Mouse (Mus musculus): ENCODE data around the gene Txnrd2. TPM values are rescaled to one million over a fixed set of nuclear protein-coding genes. Genes with fewer than 3 reads are reported as not detected.

Txnrd2 gene
- polyA plus RNA-seq, 1 experiment = 21.5 TPM

DNA sequence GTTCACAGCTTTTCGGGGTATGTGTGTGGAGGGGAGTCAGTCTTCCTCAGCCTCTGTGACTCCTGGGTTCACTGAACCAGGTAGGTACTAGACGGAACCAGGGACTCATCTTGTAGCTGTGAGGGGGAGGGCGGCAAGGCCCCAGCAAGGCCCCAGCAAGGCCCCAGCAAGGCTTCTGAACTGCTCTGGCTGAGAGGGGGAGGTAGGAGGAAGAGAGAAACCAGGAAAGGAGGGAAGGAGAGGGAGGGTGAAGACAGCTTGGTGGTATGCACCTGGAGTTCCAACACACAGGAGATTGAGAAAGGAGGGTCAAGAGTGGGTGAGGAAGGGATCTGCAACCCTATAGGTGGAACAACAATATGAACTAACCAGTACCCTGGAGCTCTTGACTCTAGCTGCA is 9.3 kb upstream of the Txnrd2 start:
- DNase-seq (ENCODE audit: low spot score) = peak; percentile 21

DNA sequence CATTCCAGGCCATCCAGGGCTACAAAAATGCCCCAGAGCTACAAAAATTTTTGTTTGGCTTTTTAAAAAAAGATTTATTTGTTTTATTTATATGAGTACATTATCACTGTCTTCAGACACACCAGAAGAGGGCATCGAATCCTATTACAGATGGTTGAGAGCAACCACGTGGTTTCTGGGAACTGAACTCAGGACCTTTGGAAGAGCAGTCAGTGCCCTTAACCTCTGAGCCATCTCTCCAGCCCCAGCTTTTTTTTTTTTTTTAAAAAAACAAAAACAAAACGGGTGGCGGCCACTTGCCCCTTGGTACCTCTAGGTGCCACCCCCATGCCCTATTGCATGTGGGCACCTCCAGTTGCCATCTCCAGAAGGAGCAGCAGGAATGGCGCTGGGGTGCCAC is 8.7 kb upstream of the Txnrd2 start:
- no peak for DNase-seq (ENCODE audit: low spot score)

DNA sequence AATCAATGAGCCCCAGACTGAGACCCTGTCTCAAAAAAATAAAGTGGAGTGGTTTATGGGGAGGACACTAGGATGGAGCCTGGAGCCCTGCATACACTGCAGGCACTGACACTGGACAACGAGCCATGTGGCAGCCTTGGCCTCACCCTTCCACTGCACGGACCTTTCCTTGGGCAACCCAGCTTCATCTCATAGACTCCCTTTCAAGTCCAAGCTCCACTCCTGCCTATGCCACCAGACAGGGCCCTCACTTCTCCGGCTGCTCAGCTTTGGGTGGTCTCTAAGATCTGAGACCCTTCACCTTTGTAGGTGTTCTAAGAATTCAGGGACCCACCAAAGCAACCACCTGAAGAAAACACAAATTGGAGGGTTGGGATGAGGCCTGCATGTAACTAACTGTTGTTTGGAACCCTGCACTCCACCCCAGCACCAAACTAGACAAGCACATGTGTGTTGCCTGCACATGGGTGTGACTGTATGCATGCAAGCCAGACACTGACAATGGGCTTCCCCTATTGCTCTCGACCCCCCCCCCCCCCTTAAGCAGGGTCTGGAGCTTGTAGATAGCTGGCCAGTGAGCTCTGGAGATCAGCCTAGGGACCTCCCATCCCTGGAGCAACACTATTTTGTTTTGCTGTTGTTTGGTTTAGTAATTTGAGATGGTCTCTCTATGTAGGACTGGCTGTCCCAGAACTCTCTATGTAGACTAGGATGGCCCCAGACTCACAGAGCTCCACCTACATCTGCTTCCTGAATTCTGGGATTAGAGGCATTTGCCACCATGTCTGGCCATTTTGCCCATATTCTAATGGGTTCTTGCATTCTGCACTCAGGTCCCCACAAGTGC is 7.2 kb upstream of the Txnrd2 start:
- no peak for DNase-seq (ENCODE audit: low spot score)

DNA sequence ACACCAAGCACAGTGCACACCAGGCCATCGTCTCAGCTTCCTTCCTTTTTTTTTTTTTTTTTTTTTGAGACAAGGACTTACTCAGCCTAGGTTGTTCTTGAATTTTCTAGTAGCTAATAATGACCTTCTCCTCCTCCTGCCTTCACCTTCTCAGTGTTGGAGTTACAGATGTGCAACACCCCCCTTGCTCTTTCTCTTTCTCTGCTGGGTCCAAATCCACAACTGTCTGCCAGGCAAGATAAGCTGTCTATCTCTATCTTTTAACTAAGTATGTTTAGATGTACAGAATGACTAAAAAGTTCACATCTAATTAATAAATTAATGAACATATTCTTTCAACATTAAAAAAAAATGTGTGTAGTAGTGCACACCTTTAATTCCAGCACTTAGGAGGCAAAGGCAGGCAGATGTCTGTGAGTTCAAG is 6.6 kb upstream of the Txnrd2 start:
- DNase-seq (ENCODE audit: low spot score) = no peak

DNA sequence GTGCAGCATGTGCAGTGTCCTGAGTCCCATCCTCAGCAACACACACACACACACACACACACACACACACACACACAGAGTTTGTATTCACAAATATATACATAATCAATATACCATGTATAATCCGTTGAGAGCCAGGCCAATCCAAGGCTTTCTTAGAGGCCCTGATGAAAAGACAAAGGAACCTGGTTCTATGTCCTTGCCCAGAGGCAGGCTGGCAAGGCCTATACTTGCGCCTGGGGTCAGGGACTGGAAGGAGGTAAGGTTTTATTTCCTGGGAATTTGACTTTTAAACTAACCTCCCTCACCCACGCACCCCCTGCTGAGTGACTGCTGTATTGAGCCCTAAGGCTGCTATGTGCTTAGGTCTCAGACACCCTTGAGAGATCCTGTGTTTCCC is 5.6 kb upstream of the Txnrd2 start:
- no peak for DNase-seq (ENCODE audit: low spot score)

DNA sequence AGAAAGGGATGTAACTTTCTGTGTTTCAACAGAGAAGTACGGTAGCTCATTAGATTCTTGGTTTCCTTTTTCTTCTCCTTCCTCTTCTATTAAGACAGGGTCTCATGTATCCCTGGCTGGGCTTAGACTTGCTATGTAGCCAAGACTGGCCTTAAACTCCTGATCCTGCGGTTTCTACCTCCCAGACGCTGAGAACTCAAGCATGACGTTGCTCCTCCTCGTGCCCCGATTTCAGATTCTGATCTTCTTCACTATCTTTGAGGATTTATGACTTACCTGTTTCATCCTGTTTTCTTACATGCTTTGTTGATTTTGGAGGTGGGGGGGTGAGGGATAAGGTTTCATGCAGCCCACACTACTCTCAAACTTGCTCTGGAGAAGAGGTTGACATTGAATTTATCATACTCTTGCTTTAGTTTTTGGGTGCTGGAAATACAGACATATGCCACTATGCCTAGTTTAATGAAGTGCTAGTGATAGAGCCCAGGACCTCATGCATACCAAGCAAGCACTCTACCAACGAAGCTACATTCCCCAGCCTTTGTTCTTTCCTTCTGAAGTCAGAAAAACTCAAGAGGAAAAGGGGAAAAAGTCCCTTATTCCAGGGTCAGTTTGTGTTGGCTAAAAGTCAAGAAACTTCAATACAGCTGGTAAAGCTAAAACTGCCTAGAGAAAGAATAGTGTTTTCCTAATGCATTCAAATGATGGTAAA is 2.8 kb upstream of the Txnrd2 start:
- no peak for DNase-seq (ENCODE audit: low spot score)

DNA sequence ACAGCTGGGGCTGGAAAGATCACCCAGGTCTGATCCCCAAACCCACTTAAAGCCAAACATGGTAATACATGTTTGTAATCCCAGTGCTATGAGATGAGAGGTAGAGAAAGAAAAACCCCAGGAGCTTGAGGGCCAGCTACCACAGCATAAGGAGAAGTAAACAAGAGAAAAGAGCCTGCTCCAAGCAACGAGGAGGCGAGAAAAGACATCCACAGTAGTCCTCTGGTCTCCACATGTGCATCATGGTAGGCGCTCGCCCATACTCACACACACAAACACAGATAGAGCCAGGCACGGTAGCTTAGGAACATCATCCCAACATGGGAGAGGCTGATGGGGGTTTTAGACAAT is 2.3 kb upstream of the Txnrd2 start:
- no peak for DNase-seq (ENCODE audit: low spot score)

DNA sequence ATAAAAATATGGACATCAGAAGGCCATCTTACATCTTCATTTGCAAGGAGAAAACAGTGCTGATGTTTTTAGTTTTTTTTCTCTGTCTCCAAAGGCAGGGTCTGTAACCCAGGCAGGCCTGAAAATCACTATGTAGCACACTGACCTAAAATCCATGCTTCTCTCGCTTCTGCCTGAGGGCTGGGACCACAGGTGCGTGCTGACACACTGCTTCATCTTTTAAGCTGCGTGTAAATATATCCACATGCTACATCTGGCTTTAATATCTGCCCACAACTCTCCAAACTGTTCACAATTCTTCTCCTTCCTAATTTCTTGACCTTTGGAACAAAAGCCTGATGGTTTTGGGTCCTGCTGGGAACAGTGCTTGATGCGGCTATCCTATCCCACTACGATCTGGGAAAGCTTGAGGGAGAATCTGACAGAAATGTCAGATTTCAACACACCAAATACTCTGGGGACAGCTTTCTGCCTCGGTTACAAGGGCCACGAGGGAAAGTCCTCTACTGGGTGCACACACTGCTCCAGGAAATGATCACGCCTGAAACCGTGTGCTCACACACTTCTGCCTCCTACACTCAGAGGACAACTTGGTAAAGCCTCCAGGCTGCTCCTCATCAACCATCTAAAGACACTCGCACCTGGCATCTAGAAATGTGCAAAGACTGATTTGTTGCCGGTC is 1.7 kb upstream of the Txnrd2 start:
- no peak for DNase-seq (ENCODE audit: low spot score)

DNA sequence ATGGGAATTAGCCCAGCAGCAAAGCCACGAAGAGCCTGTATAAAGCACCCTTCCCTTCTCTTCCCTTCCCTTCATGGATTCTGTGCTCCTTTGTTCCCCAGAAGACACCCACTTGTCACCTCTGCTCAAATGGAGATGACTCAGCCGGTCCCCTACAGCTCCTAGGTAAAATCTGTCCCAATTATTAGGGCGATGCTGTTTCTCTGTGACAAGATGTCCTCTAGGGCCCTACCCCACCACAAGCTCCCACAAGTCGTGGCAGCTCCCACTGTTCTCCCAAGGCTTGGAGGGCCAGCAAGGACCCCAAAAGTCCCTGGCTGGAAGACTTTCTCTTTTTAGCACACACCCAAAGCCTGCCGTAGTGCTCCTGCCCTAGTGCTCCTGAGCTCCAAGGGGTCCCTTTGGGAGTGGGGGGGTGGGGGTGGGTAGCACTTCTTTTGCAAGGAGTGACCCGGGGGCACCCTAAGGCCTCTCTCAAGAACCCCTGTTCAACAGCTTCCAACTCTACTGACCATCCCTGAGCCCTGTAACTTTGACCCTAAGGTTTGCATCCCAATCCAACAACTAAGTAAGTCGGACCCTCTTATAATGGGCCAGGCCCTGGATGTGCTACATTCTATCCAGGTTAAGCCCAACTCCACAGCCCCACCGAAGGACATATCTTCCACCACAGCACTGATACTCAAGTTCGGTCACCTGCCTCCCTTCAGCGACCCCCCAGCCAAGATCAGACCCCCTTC is 539 bp upstream of the Txnrd2 start:
- no peak for DNase-seq (ENCODE audit: low spot score)

DNA sequence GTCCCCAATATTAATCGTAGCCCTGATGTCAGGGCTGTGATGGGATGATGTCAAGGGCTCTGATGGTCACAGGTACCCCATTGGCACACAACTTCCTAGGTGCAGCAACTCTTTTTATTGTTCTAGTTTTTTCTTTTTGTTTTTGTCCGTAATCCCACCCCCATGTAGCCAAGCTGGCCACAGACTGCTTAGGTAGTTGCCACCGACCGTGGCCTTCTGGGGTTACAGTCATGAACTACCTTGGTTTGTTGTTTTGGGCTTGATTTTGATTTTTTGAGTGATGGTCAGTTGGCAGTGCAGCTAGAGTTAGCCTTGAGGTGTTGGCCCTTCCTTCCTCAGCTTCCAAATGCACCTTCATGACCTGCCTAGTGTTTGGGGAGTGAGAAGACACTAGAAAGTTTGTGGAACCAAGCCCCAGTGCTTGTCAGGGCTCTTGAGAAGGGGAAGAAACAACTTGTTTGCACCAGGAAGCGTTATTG is 657 bp downstream of the Txnrd2 start, which contains the start of gene Comt:
Comt (minus strand) TSS at position 51 of the 479 bp plus-strand sequence.
- DNase-seq (ENCODE audit: low spot score) = no peak

DNA sequence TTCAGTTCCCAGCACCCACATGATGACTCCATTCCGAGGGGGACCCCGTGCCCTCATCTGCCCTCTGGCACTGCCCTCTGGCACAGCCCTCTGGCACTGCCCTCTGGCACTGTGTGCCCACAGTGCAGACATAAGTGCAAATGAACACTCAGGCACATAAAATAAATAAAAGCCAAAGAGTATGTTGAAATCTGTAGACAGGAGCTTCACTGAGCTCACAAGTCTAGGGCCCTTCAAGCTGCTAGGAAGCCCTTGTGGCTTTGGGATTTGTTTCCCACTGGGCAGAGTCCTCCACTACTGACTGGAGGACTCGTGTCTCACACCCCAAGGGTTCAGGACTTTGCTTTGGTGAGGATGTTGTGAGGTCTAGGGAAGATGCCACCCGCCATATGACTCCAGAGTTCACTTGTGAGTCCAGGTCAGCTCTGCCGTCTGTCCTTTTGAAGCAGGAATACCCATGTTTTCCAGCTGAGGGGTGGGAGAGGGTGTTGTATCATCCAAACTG is 1.9 kb downstream of the Txnrd2 start:
- no peak for DNase-seq (ENCODE audit: low spot score)

DNA sequence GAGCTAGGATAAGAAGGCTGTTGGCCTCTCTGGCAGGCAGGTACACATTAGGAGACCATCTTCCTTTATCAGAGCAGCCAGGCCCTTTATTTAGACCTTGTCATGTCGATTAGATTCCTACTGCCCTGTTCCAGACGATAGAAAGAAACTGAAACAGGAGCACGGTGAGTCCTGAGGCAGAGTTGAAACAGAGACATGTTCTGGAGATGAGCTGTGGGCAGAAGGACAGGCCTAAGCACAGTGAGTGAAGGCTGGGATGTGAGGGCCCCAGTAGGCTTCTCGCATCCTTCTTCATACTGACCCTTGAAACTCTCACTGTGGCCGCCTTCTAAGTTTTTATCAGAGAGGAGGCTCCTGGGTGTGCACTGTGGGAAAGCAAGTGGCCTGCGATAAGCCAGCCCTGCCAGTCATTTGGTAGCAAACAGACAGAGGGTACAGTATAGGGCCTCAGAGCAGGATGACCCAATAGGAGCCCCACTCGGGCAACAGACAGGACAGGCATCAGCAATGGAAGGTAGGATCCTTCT is 2.4 kb downstream of the Txnrd2 start:
- no peak for DNase-seq (ENCODE audit: low spot score)

DNA sequence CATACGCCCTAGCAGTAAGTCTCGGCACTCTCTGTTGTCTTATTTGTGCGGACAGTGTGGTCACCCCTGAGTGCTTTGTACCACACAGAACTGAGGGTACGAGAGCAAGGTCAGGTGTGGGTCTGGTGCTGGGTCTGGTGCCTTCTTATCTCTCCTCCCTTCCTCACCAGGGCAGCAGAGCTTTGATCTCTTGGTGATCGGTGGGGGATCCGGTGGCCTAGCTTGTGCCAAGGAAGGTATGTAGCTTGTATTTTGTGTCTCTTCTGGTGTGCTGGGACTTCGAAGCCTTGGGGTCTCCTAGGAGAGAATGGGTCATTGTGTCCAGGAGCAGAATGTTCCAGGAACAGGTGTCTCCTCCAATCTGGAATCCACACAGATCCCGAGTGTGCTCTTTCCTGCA is 3.5 kb downstream of the Txnrd2 start:
- no peak for DNase-seq (ENCODE audit: low spot score)

DNA sequence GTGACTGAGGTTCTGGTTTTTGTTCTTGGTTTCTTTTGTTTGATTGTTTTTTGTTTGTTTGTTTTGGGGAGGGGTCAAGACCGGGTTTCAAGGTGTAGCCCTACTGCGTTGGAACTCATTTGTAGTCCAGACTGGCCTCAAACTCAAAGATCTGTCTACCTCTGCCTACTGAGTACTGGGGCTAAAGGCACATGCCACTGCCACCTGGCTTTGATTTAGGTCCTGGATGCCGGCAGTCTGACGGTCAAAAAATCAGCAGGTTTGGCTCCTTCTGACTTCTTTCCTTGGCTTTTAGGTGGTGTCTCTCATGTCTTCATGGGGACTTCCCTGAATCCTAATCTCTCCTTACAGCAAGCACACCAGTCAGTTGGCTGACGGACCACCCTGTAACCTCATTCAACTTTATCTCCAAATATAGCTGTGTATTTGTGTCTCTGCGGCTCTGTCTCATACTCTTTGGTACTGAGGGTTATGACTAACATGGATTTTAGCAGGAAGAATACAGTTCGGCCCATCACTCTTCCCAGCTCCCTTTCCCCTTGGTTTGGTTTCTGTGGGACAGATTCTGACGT is 4.5 kb downstream of the Txnrd2 start:
- no peak for DNase-seq (ENCODE audit: low spot score)

DNA sequence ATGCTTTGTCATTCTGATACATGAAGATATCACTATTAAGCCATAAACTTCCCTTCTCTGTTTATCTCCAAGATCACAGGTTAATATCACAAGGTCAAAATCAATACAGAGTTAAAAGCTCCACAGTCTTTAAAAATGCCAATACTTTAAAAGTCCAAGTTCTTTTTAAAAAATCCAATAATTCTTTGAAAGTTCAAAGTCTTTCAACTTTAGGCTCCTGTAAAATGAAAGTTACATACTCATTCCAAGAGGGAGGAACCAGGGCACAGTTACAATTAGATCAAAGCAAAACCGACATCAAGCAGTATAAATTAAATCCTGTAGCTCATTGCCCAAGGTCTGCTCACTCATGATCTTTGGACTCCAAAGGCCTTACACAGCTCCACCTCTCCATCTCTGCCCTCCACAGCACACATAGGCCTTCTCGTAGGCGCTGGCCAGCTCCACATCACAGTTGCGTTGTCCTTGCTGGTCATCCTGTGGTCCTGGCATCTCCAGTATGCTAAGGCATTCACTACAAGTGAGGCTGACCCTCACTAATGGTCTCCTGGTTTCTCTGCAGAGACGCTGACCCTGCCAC is 7.2 kb downstream of the Txnrd2 start:
- no peak for DNase-seq (ENCODE audit: low spot score)

DNA sequence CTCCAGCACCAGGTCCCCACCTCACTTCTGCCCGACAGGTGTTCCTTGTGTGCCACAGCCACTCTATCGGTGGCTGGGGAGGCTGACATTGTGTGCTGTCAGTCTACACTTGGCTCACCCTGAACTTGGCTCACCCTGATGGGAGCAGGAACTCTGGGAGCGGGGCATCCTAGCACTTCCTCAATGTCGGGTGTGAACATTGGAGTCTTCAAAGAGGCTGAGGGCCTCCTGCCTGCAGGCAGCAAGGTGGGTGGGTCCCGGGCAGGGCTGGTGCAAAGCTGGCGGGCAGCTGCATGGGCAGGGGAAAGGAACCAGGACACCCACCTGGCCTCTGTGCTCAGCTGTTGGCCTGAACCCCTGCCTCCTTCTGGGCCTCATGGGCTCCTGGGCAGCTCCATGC is 9.9 kb downstream of the Txnrd2 start:
- no peak for DNase-seq (ENCODE audit: low spot score)

DNA sequence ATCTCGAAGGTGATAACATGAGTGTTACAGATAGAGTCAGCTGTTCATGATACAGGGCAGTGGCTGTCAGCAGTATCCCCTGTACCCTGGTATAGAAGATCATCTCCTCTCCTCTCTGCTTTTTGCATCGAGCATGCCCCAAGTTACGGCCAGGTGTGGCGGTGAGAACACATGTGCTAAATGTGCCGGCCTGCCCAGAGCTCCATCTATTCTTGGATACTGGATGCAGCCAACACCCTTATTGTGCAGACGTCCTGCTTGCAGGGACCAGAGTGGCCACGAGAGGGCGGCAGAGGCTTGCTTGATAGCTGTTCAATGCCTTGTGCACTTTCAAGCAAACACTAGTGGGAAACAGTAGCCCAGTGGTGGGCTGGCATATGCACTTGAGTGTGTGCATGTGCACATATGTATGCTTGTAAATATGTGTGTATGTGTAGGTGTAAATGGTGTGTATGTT is 17.2 kb downstream of the Txnrd2 start:
- DNase-seq (ENCODE audit: low spot score) = peak; percentile 90

DNA sequence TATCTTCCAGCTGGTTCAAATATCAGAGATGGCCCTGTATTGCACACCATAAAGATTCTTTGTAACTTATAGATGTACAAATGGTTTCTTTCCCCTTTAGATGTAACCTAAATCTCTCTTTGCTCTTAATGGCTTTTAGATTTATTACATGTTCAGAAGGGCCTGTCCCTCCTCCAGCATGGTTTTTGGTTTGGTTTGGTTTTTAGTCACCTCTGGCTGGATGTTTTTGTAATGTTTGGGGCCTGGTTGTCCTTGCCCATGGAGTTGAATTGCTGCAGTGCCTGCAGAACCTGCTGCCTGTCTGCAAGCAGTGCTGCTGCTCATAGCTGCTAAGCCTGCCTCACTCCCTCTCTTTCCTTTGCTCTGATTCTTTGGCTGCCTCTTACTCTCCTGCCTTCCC is 21.1 kb downstream of the Txnrd2 start:
- no peak for DNase-seq (ENCODE audit: low spot score)

DNA sequence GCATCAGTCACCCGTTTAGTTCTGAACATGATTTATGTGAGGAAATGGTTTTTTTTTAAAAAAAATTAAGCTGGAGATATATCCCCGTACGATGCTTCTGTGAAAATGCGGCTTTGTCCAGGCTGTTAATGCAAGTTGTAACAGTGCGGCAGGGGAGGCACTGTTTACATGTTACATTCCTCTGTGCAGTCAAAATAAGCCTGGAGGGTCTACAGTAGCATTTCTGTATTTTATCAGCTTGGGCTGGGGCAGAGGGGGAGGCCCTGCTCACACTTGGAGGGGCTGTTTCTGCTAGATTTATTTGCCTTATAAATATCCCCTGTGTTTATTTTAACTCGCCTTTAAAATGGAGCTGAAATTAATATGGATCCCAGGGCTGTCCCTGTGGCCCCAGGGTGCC is 21.9 kb downstream of the Txnrd2 start:
- DNase-seq (ENCODE audit: low spot score) = no peak

DNA sequence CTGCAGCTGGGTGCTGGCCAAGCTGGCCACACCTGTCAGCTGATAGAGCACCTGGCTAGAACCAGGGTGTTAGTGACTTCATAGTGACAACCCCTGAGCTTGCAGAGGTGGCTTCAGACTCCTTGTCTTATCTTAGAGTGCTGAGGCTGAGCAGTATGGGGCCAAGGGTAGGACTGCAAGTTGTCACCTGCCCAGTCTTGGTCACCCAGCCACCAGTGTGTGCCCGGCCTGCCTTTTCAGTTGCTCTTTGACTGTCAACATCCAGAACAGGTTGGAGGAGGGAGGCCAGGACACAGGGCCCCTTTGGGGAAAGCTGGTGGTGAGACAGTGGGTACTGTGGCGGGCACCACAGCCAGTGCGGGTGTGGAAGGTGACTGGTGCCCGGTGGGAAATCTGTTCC is 22.8 kb downstream of the Txnrd2 start:
- DNase-seq (ENCODE audit: low spot score) = no peak
